Mouse (Mus musculus) liver, embryonic 11.5 days (tissue): Measurements from ENCODE around the gene Klk7. TPM values are rescaled to one million over a fixed set of nuclear protein-coding genes. Genes with fewer than 3 reads are reported as not detected.
A peak's percentile ranks its signal among the peaks of the same experiment; 100 is the strongest.

Experiments
- ATAC-seq: fragments of 200-750 bp; cut with Nextera tagmentation; replicated peaks from 2 replicates; pipeline ENCODE4 v1.8.0; 2017; ENCODE audit warnings: moderate number of reproducible peaks, mild to moderate bottlenecking, moderate TSS enrichment, moderate library complexity; ENCODE audit not compliant: low FRiP score
- DNase-seq: peaks from one replicate; pipeline ENCODE4 v3.0.0-alpha.2; 2017; ENCODE audit warnings: low spot score
- H3K27ac ChIP-seq: fragments of 300-500 bp; sonication (generic); 2 replicates; pipeline ENCODE4 v1.5.1; 2014; ENCODE audit warnings: mild to moderate bottlenecking, low read depth, low read length, control low read depth
- H3K27me3 ChIP-seq: fragments of 300-500 bp; sonication (generic); replicated peaks from 2 replicates; pipeline ENCODE4 v1.6.1; 2014; ENCODE audit warnings: low read length, mixed read lengths; ENCODE audit not compliant: control insufficient read depth, insufficient read depth
- H3K36me3 ChIP-seq: fragments of 300-500 bp; sonication (generic); 2 replicates; pipeline ENCODE4 v1.6.1; 2014; ENCODE audit warnings: mild to moderate bottlenecking, low read length, moderate library complexity, mixed read lengths; ENCODE audit not compliant: control insufficient read depth, insufficient read depth
- H3K4me1 ChIP-seq: fragments of 300-500 bp; sonication (generic); replicated peaks from 2 replicates; pipeline ENCODE4 v1.6.1; 2014; ENCODE audit warnings: low read length, mixed read lengths; ENCODE audit not compliant: control insufficient read depth, insufficient read depth
- H3K4me2 ChIP-seq: fragments of 300-500 bp; sonication (generic); 2 replicates; pipeline ENCODE4 v1.6.1; 2014; ENCODE audit warnings: mild to moderate bottlenecking, control low read depth, moderate library complexity
- H3K4me3 ChIP-seq: fragments of 300-500 bp; sonication (generic); 2 replicates; pipeline ENCODE4 v1.5.1; 2014; ENCODE audit warnings: low read depth, low read length, control low read depth
- H3K9ac ChIP-seq: fragments of 300-500 bp; sonication (generic); 2 replicates; pipeline ENCODE4 v1.6.1; 2014; ENCODE audit warnings: low read depth, low read length, control low read depth
- H3K9me3 ChIP-seq: fragments of 300-500 bp; sonication (generic); 2 replicates; pipeline ENCODE4 v1.6.1; 2016; ENCODE audit warnings: low read length, inconsistent platforms, mixed read lengths; ENCODE audit not compliant: control insufficient read depth
- WGBS: fragments of 180-500 bp; shearing (Covaris S2); extraction: QIAGEN DNeasy Blood & Tissue Kit; methylation state at CpG from one replicate; pipeline ENCODE4 v1.1.7; 2014; 5-methylcytosine and 5-hydroxymethylcytosine counted together
- polyA plus RNA-seq: library from polyadenylated mRNA; unstranded; fragments of >200 nt; fragmentation: Nextera tagmentation; extraction: Ambion mirVana; gene quantifications from 2 replicates; pipeline ENCODE4 v1.2.1, GENCODE M21; 2014

Klk7 gene
- polyA plus RNA-seq, 1 experiment from 2014 or later = not detected

DNA sequence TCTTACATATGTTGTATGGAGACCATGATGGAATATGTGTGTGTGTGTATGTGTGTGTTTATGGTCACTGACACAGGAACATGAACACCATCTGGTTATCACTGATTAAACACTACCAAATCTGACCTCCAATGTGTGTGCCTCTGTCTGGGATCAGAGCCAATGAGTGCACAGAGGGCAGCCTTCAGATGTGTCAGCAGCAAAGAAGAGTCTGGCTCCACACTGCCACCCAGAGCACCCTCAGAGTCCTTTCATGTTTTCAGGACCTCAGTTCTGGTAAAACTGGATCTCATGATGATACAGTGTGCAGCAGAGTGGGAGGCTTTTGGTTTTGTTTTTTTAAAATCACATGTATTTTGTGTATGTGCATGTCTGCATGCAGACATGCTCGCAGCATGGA is 25.8 kb upstream of the Klk7 start:
- ATAC-seq (no peak), DNase-seq (no peak)
- no peak overlapping the region for H3K4me3 ChIP-seq
- 81% methylated on average over 1 of the region's 1 CpGs for WGBS
- H3K9me3 ChIP-seq = no peaks in the 10 kb centered on the region
- H3K27ac ChIP-seq = no peak overlapping the region
- peaks cover 8% of the 10 kb centered on the region for H3K27me3 ChIP-seq
- H3K9ac ChIP-seq = no peak overlapping the region
- H3K4me1 ChIP-seq = no peaks in the 10 kb centered on the region
- H3K4me2 ChIP-seq = no peak overlapping the region
- H3K36me3 ChIP-seq = no peaks in the 10 kb centered on the region

DNA sequence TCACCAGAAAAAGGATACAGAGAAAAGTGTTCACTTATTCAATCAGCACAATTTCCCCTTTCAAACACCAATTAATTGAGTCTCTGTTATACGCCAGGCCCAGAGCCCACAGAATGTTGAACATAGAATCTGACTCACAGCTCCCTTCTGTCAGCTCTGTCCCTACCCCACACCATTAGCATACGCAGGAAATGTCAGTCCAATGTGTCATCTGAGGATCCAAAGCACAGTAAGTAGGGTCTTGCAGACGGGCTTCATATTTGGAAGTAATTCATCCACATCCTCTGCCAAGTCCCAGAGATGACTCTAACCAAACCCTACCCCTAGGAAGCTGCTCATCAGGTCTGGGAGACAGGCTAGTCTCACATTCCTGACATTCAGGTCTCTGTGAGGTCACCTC is 23.0 kb upstream of the Klk7 start:
- no peaks in the 10 kb centered on the region for H3K36me3 ChIP-seq
- no peak overlapping the region for H3K27ac ChIP-seq
- DNase-seq = no peak
- ATAC-seq = no peak
- no peak overlapping the region for H3K4me3 ChIP-seq
- no peak overlapping the region for H3K9ac ChIP-seq
- H3K4me1 ChIP-seq = no peaks in the 10 kb centered on the region
- no peak overlapping the region for H3K4me2 ChIP-seq
- no peaks in the 10 kb centered on the region for H3K9me3 ChIP-seq
- 67% methylated on average over 3 of the region's 3 CpGs for WGBS
- peaks cover 4% of the 10 kb centered on the region; the same call in 1 of the 2 replicates for H3K27me3 ChIP-seq

- 54% methylated on average over 2 of the region's 2 CpGs for WGBS
- Histone ChIP-seq H3K4me1 (no peaks in the 10 kb centered on the region), H3K27ac (no peak overlapping the region), H3K27me3 (no peaks in the 10 kb centered on the region), H3K9ac (no peak overlapping the region), H3K4me3 (no peak overlapping the region), H3K9me3 (no peaks in the 10 kb centered on the region), H3K36me3 (no peaks in the 10 kb centered on the region), H3K4me2 (no peak overlapping the region)
- no peak for ATAC-seq
- no peak for DNase-seq
Observed at GRCm38 (mm10) chr7:43789295-43789694, 21.8 kb upstream of the Klk7 start.

DNA sequence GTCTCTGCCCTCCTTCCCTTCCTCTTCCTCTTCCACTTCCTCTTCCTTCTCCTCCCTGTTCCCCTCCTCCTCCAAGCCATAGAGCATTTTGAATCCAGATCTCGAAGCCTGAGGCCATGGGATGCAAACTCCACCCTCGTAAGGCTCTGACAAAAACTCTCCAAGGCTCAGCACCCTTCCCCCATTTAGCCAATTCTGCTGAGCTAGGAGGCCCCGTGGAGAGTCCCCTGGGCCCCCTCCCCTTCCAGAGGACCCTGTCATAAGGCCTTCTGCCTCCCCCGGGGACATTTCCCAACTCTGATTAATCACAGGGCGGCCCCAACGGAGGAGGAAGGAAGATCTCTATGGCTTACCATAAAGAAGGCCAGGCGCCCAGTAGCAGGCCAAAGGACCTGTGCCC is 19.5 kb upstream of the Klk7 start, which contains the start of gene Klk9:
Gene Klk9 (plus strand): TSS at position 301 of the 400 bp plus-strand sequence.
- 62% methylated on average over 7 of the region's 7 CpGs for WGBS
- Histone ChIP-seq H3K36me3 (no peaks in the 10 kb centered on the region), H3K27ac (no peak within 1 kb of the TSS), H3K9me3 (no peaks in the 10 kb centered on the region), H3K4me2 (no peak within 1 kb of the TSS), H3K9ac (no peak within 1 kb of the TSS), H3K27me3 (peaks cover 10% of the 10 kb centered on the region), H3K4me3 (no peak within 1 kb of the TSS), H3K4me1 (no peaks in the 10 kb centered on the region; the same call in 1 of the 2 replicates)
- ATAC-seq = no peak
- DNase-seq = no peak

GRCm38 (mm10) chr7:43796355-43796754 is 14.7 kb upstream of the Klk7 start:
- DNase-seq (no peak), ATAC-seq (no peak)
- Histone ChIP-seq H3K4me3 (peak overlapping the region; percentile 52), H3K27ac (no peak overlapping the region), H3K9me3 (no peaks in the 10 kb centered on the region), H3K4me2 (peak overlapping the region; percentile 79), H3K36me3 (no peaks in the 10 kb centered on the region), H3K9ac (no peak overlapping the region), H3K27me3 (peaks cover 21% of the 10 kb centered on the region), H3K4me1 (peaks cover 2% of the 10 kb centered on the region; the same call in 1 of the 2 replicates)
- WGBS = 10% methylated on average over 8 of the region's 8 CpGs

DNA sequence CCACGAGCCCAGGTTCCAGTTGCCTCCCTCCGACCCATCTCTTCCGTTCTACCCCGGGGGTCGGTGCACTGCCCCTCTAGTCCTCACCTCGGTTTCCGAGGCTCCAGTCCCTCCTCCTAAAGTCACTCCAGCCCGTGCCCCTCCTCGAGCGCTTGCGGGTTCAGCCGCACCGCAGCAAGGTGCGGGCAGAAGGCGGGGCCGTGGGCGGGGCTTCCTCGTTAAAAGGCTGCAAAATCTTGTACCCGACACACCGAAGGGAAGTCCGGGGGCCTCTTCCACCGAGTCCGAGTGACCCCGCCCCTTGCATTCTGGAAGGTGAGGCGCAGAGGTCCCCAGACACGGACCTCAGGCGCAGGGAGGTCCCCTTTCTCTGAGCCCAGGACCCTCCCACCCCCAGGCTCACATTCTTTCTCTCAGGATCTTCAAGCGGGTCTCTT is 13.7 kb upstream of the Klk7 start, which contains the start of gene Klk8:
Gene Klk8 (plus strand): TSS at position 245 of the 437 bp plus-strand sequence.
- ATAC-seq (peak; percentile 16; the same call in 1 of the 2 replicates), DNase-seq (no peak)
- no peak within 1 kb of the TSS for H3K9ac ChIP-seq
- H3K27me3 ChIP-seq = peaks cover 21% of the 10 kb centered on the region
- H3K4me1 ChIP-seq = peaks cover 2% of the 10 kb centered on the region; the same call in 1 of the 2 replicates
- H3K4me2 ChIP-seq = peak within 1 kb of the TSS; percentile 79
- under 1% methylated on average over 28 of the region's 28 CpGs for WGBS
- H3K9me3 ChIP-seq = no peaks in the 10 kb centered on the region
- H3K27ac ChIP-seq = no peak within 1 kb of the TSS
- H3K4me3 ChIP-seq = peak within 1 kb of the TSS; percentile 52
- H3K36me3 ChIP-seq = no peaks in the 10 kb centered on the region

- DNase-seq (peak; percentile 41), ATAC-seq (peak; percentile 39)
- H3K27ac ChIP-seq = no peak overlapping the region
- peaks cover 2% of the 10 kb centered on the region; the same call in 1 of the 2 replicates for H3K4me1 ChIP-seq
- H3K36me3 ChIP-seq = no peaks in the 10 kb centered on the region
- 16% methylated on average over 13 of the region's 13 CpGs for WGBS
- peak overlapping the region; percentile 52 for H3K4me3 ChIP-seq
- H3K9me3 ChIP-seq = no peaks in the 10 kb centered on the region
- H3K9ac ChIP-seq = no peak overlapping the region
- H3K4me2 ChIP-seq = peak overlapping the region; percentile 79
- peaks cover 21% of the 10 kb centered on the region for H3K27me3 ChIP-seq
Observed at GRCm38 (mm10) chr7:43797844-43798462, 13.1 kb upstream of the Klk7 start.

DNA sequence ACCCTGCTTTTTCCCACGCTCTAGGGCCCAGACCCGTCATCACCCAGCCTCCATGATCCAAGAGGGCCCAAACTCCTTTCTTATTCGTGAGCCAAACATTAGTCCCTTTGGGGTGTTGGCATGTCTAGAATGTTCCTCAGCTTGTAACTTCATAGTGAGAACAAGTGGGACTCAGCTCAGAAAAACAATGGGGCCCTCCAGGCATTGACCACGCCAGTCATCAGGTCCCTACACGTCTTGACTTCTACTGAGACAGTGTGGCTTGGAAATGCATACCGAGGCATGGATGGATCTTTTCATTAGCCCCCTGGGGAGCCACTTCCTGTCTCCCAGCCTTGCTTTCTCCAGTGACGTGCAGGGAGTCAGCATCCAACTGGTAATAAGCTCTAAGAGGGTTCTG is 11.2 kb upstream of the Klk7 start:
- Histone ChIP-seq H3K27ac (no peak overlapping the region), H3K4me2 (no peak overlapping the region), H3K9ac (no peak overlapping the region), H3K9me3 (no peaks in the 10 kb centered on the region), H3K4me1 (peaks cover 2% of the 10 kb centered on the region; the same call in 1 of the 2 replicates), H3K36me3 (no peaks in the 10 kb centered on the region), H3K4me3 (no peak overlapping the region), H3K27me3 (peaks cover 21% of the 10 kb centered on the region)
- no peak for DNase-seq
- WGBS = 78% methylated on average over 7 of the region's 7 CpGs
- no peak for ATAC-seq

- Histone ChIP-seq H3K4me1 (no peaks in the 10 kb centered on the region), H3K4me3 (no peak overlapping the region), H3K9me3 (no peaks in the 10 kb centered on the region), H3K27ac (no peak overlapping the region), H3K27me3 (no peaks in the 10 kb centered on the region), H3K9ac (no peak overlapping the region), H3K4me2 (no peak overlapping the region), H3K36me3 (no peaks in the 10 kb centered on the region)
- DNase-seq (peak; percentile 12), ATAC-seq (no peak)
- 79% methylated on average over 7 of the region's 7 CpGs for WGBS
Observed at GRCm38 (mm10) chr7:43815211-43815610, 4.1 kb downstream of the Klk7 start.
